Mouse (Mus musculus) liver, embryonic 14.5 days (tissue): ENCODE results near the gene Ttc29.

Experiments used
- CTCF ChIP-seq: IDR thresholded peaks from 2 replicates; pipeline ENCODE4 v1.5.1; 2016; ENCODE audit warnings: antibody characterized with exemption, low read depth, control low read depth
- EP300 ChIP-seq: IDR thresholded peaks from 2 replicates; pipeline ENCODE4 v1.6.1; 2016; ENCODE audit warnings: antibody characterized with exemption, low read depth

DNA sequence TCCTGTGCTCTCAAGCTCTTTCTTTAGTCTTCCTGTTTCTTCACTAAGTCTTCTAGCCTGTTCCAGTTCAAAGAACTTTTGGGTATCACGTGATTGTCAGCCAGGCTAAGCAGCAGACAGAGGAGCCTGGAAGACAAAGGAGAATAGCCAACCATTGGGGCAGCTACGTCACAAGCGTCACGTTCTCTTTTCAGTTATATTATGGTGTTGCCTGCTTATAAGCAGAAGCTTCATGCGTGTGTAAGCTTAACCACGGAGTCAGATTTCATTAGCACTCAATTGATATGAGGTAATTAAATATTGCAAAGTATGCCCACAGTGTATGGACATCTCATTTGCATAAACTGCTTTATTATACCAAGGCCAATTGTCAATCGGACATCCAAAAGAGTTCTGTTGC, 30.4 kb upstream of the Ttc29 start:
- TF ChIP-seq CTCF (no peak), EP300 (no peak)
